Mouse (Mus musculus) adrenal gland, postnatal 10 days (tissue): Measurements from ENCODE around the gene St3gal3. TPM values are rescaled to one million over a fixed set of nuclear protein-coding genes. Genes with fewer than 3 reads are reported as not detected.

Experiments used
- DNase-seq: peaks from one replicate; pipeline ENCODE4 v3.0.0; 2021; ENCODE audit warnings: mixed read lengths
- total RNA-seq, 2 experiments: library from RNA; stranded (reverse); gene quantifications; 2 replicates each; pipeline ENCODE4 v1.2.3; 2021

St3gal3 gene
- total RNA-seq, 2 experiments from 2014 or later = 30.5 to 32.0 TPM

GRCm38 (mm10) chr4:118019640-118020039 lies 115.1 kb downstream of the St3gal3 start:
- DNase-seq = no peak

DNA sequence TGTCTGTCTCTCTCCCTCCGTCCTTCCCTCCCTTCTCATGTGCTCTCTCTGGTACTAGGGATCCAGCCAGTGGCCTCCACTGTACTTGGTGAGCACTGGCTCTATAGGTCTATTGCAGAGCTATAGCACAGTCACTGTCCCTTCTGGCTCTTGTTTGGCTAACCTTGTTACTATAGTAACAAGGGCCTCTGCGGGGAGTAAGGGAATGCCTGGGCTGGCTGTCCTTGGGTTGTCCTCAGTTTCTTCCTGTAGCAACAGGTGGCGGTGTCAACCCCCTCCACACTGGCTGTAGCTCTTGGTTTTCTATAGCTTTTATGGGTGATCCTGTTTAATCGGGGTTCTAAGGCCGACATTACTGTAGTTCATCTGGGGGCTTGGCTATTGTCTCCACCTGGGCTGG lies 115.5 kb downstream of the St3gal3 start:
- DNase-seq = no peak

GRCm38 (mm10) chr4:118017021-118017805 lies 117.5 kb downstream of the St3gal3 start:
- DNase-seq = no peak

GRCm38 (mm10) chr4:118016323-118016911 lies 118.3 kb downstream of the St3gal3 start:
- no peak for DNase-seq

GRCm38 (mm10) chr4:118015636-118016035 lies 119.1 kb downstream of the St3gal3 start:
- peak; percentile 49 for DNase-seq

DNA sequence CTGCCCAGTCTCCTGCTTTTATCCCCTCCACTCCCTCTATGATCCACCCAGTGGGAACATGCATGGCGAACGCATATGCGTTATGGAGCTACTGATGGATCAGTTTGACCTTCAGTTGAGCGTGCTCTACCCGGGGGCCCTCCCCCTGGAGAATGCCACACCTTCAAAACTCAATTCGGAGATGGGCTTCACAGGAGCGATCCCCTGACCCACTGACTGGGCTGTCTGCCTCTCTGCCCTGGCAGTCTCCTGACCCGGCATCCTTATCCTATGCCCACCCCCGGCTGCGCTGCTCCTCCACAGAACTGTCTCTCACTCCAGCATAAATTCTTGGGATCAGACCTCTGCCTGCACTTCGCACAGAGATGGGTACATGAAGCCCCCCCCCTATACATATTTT lies 119.6 kb downstream of the St3gal3 start:
- DNase-seq = no peak

GRCm38 (mm10) chr4:118010661-118011173 lies 124.0 kb downstream of the St3gal3 start:
- no peak for DNase-seq

- DNase-seq = no peak
These were observed 126.2 kb downstream of the St3gal3 start for GRCm38 (mm10) chr4:118008433-118009033.

- no peak for DNase-seq
These were observed 133.4 kb downstream of the St3gal3 start for GRCm38 (mm10) chr4:118001355-118001754.

- DNase-seq = no peak
These were observed 134.0 kb downstream of the St3gal3 start for GRCm38 (mm10) chr4:118000605-118001208.

- no peak for DNase-seq
These were observed 134.8 kb downstream of the St3gal3 start for GRCm38 (mm10) chr4:117999951-118000350.

DNA sequence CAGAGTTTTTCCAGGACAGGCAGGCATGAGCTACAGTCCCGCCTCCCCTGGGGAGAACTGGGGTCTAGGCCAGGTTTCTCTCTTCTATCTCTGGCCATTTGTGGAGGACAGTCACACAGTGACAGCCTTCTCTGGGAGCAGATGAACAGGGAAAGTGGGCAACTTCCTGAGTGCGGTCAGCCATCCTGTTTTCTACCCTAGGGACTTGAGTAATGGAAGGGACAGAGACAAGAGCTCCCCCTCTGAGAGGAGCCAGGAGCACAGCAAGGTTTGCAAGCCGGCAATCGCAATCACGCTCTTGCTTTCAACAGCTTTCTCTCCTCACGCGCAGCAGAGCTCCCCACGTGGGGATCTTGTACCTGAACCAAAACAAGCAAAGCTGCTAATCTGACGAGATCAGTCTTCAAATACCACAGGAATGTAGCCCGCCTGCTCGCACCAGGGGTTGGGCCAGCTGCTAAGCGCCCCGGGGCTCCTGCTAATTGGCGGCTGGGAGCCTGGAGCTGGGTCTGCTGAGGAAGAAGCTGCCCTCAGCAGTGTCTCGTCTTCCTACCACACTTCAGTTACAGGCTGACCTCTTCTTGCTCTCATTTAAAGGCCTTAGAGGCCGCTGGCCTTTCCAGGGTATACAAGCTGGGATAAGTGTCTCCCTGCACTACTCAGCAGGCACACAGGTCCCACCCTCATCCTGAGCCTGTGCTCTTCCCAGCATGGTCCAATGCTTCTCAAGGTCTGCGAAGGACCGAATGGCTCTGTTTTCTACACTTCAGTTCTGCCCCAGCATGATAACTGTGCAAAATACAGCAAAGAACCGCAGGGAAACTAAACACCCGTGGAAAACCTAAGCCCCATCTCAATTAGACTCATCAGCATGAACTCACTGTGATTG lies 137.1 kb downstream of the St3gal3 start:
- peak; percentile 45 for DNase-seq

DNA sequence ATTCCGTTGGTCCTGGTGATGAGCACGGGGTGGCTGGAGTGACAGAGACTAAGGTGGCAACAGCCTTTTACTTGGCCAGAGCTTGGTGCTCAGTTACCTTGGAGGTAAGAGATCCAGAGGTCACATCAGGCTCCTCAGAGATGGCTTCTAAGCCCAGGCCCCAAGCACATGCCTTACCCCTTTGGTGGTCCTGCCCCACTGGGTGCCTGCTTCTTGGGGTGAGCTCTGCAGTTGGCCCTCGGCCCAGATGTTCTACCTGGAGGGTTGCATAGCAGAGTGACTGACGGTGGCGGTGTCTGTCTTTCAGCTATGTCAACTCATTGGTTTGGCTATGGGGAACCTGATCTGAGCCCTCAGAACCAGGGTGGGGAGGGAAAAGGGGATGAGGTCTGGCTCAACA lies 138.0 kb downstream of the St3gal3 start:
- no peak for DNase-seq

DNA sequence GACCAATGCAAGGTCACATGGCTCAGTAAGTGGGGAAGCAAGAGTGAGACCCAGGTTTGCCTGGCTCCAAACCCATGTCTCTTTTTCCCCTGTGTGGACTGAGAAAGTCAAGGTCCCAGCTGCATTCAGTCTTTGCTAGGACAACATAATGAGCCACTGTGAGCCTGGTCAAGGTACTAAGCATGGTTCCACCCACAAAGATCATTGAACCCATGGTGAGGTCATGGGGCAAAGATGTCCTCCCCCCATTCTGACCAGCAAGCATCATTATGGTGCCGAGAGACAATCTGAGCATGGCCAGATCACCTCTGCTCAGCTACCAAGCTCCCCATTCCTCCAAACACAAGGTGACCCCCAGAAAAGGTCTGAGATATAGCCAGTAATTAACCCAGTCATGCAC lies 139.3 kb downstream of the St3gal3 start:
- DNase-seq = no peak

DNA sequence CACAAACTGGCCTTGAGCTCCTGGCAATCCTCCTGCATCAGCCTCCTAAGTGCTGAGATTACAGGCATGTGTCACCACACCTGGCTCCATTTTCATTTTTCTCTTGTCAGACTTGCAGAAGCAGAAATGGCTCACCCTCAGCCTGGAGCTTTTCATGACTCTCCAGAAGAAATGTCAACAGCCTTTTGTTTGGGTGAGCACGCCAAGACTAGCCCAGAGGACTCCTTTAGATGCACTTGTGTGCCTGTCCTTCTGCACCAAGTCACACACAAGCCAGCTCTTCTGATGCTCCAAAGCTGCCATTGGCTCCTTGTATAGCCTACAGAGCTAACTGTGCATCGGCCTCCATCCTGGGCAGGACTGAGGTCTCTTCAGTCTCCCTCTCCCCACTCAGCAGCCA lies 141.3 kb downstream of the St3gal3 start:
- DNase-seq = no peak

DNA sequence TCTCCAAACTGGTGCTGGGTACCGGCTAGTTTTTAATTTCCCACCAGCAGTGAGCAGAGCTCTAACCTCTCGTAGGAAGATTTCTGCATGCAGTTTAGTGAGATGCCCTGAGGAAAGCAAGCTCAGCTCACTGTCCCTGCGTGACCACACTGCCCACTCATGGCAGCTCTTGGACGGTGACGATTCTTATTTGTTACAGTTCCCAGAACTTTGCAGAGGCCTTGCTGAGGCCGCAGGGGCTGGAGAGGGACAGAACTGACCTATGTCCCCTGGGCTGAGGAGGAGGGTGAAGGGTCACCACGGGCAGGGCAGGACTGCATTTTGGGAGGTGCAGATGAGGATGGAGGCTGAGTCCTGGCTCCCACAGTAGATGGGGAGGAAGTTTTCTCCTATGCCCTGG lies 141.8 kb downstream of the St3gal3 start:
- DNase-seq = no peak

DNA sequence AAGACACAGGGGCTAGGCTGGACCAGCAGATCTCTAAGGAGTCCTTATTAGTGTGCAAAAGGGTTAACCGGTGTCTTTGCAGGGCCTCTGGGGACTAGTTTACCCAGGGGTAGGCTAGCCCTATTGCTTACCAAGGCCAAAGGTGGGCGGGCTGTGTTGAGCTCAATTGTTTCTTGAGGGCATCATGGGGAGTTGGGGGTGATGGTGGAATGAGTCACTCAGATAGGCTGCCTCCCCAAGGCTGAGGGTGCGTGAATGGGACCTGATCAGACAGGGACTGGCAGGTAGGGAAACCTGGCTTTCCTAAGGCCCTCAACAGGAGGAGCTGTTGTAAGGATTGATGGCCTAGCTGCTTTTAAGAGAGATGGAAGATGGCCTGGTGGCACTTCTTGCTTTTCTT lies 142.7 kb downstream of the St3gal3 start:
- DNase-seq = no peak

GRCm38 (mm10) chr4:117991055-117991627 lies 143.6 kb downstream of the St3gal3 start:
- DNase-seq = no peak

- no peak for DNase-seq
These were observed 144.1 kb downstream of the St3gal3 start for GRCm38 (mm10) chr4:117990571-117990970.

- DNase-seq = no peak
These were observed 144.9 kb downstream of the St3gal3 start for GRCm38 (mm10) chr4:117989801-117990200.

- no peak for DNase-seq
These were observed 147.9 kb downstream of the St3gal3 start for GRCm38 (mm10) chr4:117986766-117987165.
